Mouse (Mus musculus) kidney, embryonic 14.5 days (tissue): ENCODE measurements at regions not wholly inside any gene's neighbourhood (a gene's known extent, or its start where the extent isn't known, plus 50 kb on each side); places are given as distances from the start of the nearest gene placed in this dataset.

ENCODE experiments used
- ATAC-seq: fragments of 200-750 bp; cut with Nextera tagmentation; 2 replicates; pipeline ENCODE4 v1.8.0; 2017; ENCODE audit warnings: moderate number of reproducible peaks, mild to moderate bottlenecking, moderate TSS enrichment, moderate library complexity; ENCODE audit not compliant: low FRiP score, low TSS enrichment
- H3K27ac ChIP-seq: fragments of 300-500 bp; sonication (generic); 2 replicates; pipeline ENCODE4 v1.5.1; 2014; ENCODE audit warnings: low read depth, mild to moderate bottlenecking, low read length, moderate library complexity, mixed read lengths
- H3K27me3 ChIP-seq: fragments of 300-500 bp; sonication (generic); 2 replicates; pipeline ENCODE4 v1.6.1; 2014; ENCODE audit warnings: mild to moderate bottlenecking, low read length; ENCODE audit not compliant: control insufficient read depth, insufficient read depth
- H3K36me3 ChIP-seq: fragments of 300-500 bp; sonication (generic); 2 replicates; pipeline ENCODE4 v1.6.1; 2014; ENCODE audit warnings: low read length, mixed read lengths; ENCODE audit not compliant: control insufficient read depth, insufficient read depth
- H3K4me1 ChIP-seq: fragments of 300-500 bp; sonication (generic); 2 replicates; pipeline ENCODE4 v1.6.1; 2014; ENCODE audit warnings: low read length, mixed read lengths; ENCODE audit not compliant: control insufficient read depth, insufficient read depth
- H3K4me2 ChIP-seq: fragments of 300-500 bp; sonication (generic); replicated peaks from 2 replicates; pipeline ENCODE4 v1.6.1; 2014; ENCODE audit warnings: low read depth, mild to moderate bottlenecking, low read length
- H3K4me3 ChIP-seq: fragments of 300-500 bp; sonication (generic); 2 replicates; pipeline ENCODE4 v1.5.1; 2014; ENCODE audit warnings: mild to moderate bottlenecking, low read length
- H3K9ac ChIP-seq: fragments of 300-500 bp; sonication (generic); 2 replicates; pipeline ENCODE4 v1.6.1; 2014; ENCODE audit warnings: low read depth, mild to moderate bottlenecking, low read length, moderate library complexity
- H3K9me3 ChIP-seq: fragments of 300-500 bp; sonication (generic); 2 replicates; pipeline ENCODE4 v1.6.1; 2016; ENCODE audit warnings: low read length; ENCODE audit not compliant: control insufficient read depth
- WGBS: fragments of 180-500 bp; shearing (Covaris S2); extraction: QIAGEN DNeasy Blood & Tissue Kit; methylation state at CpG from one replicate; pipeline ENCODE4 v1.1.7; 2014; 5-methylcytosine and 5-hydroxymethylcytosine counted together

- Histone ChIP-seq H3K27ac (no peak overlapping the region), H3K4me3 (no peak overlapping the region), H3K27me3 (no peaks in the 10 kb centered on the region), H3K9me3 (no peaks in the 10 kb centered on the region), H3K36me3 (no peaks in the 10 kb centered on the region), H3K4me1 (peaks cover 7% of the 10 kb centered on the region; the same call in 1 of the 2 replicates), H3K9ac (no peak overlapping the region), H3K4me2 (no peak overlapping the region)
- 31% methylated on average over 3 of the region's 3 CpGs for WGBS
- ATAC-seq, result no peak
These were observed 342.8 kb upstream of the Rgmb start for GRCm38 (mm10) chr17:16173568-16174105.

GRCm38 (mm10) chr17:16166731-16167130, 335.9 kb upstream of the Rgmb start:
- 68% methylated on average over 2 of the region's 2 CpGs for WGBS
- Histone ChIP-seq H3K9ac (no peak overlapping the region), H3K4me2 (no peak overlapping the region), H3K27me3 (no peaks in the 10 kb centered on the region), H3K9me3 (no peaks in the 10 kb centered on the region), H3K27ac (no peak overlapping the region), H3K36me3 (no peaks in the 10 kb centered on the region), H3K4me3 (no peak overlapping the region), H3K4me1 (no peaks in the 10 kb centered on the region)
- ATAC-seq, result no peak

- no peak overlapping the region for H3K4me3 ChIP-seq
- no peaks in the 10 kb centered on the region for H3K4me1 ChIP-seq
- no peak overlapping the region for H3K9ac ChIP-seq
- 77% methylated on average over 3 of the region's 3 CpGs for WGBS
- H3K36me3 ChIP-seq, result no peaks in the 10 kb centered on the region
- no peak for ATAC-seq
- H3K27ac ChIP-seq, result no peak overlapping the region
- no peaks in the 10 kb centered on the region for H3K27me3 ChIP-seq
- no peak overlapping the region for H3K4me2 ChIP-seq
- H3K9me3 ChIP-seq, result no peaks in the 10 kb centered on the region
These were observed 327.3 kb upstream of the Rgmb start for GRCm38 (mm10) chr17:16158119-16158518.

- no peak overlapping the region for H3K4me2 ChIP-seq
- WGBS, result 45% methylated on average over 6 of the region's 6 CpGs
- H3K27me3 ChIP-seq, result no peaks in the 10 kb centered on the region
- no peak overlapping the region for H3K27ac ChIP-seq
- no peaks in the 10 kb centered on the region for H3K9me3 ChIP-seq
- ATAC-seq, result peak; percentile 85
- no peaks in the 10 kb centered on the region for H3K36me3 ChIP-seq
- H3K4me1 ChIP-seq, result no peaks in the 10 kb centered on the region
- no peak overlapping the region for H3K9ac ChIP-seq
- H3K4me3 ChIP-seq, result no peak overlapping the region
These were observed 326.9 kb upstream of the Rgmb start for GRCm38 (mm10) chr17:16157711-16158110.

- WGBS, result 69% methylated on average over 5 of the region's 5 CpGs
- H3K27me3 ChIP-seq, result no peaks in the 10 kb centered on the region
These were observed 326.3 kb upstream of the Rgmb start for GRCm38 (mm10) chr17:16157135-16157534.

GRCm38 (mm10) chr17:16156596-16156995, 325.8 kb upstream of the Rgmb start:
- Histone ChIP-seq H3K4me3 (no peak overlapping the region), H3K27ac (no peak overlapping the region), H3K9me3 (no peaks in the 10 kb centered on the region), H3K27me3 (no peaks in the 10 kb centered on the region), H3K4me1 (no peaks in the 10 kb centered on the region), H3K36me3 (no peaks in the 10 kb centered on the region), H3K9ac (no peak overlapping the region), H3K4me2 (no peak overlapping the region)
- no peak for ATAC-seq
- 92% methylated on average over 3 of the region's 3 CpGs for WGBS

More at GRCm38 (mm10) chr17:16157135-16157534, 326.3 kb upstream of the Rgmb start:
- ATAC-seq, result no peak
- no peaks in the 10 kb centered on the region for H3K4me1 ChIP-seq
- no peak overlapping the region for H3K9ac ChIP-seq
- no peak overlapping the region for H3K4me2 ChIP-seq
- H3K9me3 ChIP-seq, result no peaks in the 10 kb centered on the region
- no peaks in the 10 kb centered on the region for H3K36me3 ChIP-seq
- H3K27ac ChIP-seq, result no peak overlapping the region
- H3K4me3 ChIP-seq, result no peak overlapping the region

GRCm38 (mm10) chr17:16155587-16155986, 324.7 kb upstream of the Rgmb start:
- Histone ChIP-seq H3K9me3 (no peaks in the 10 kb centered on the region), H3K36me3 (no peaks in the 10 kb centered on the region), H3K9ac (no peak overlapping the region), H3K4me3 (no peak overlapping the region), H3K27ac (no peak overlapping the region), H3K4me2 (no peak overlapping the region), H3K4me1 (no peaks in the 10 kb centered on the region), H3K27me3 (no peaks in the 10 kb centered on the region)
- ATAC-seq, result no peak
- 79% methylated on average over 3 of the region's 3 CpGs for WGBS
